Mouse (Mus musculus) left cerebral cortex, postnatal 10 days (tissue): ENCODE results near the gene Olfr530. TPM values are rescaled to one million over a fixed set of nuclear protein-coding genes. Genes with fewer than 3 reads are reported as not detected.

Experiments used
- DNase-seq, 2 experiments: peaks; one replicate each; pipeline ENCODE4 v3.0.0; 2021 to 2022; ENCODE audit warnings: low spot score in 2 of 2, mixed read lengths in 1 of 2; ENCODE audit errors: extremely low spot score in 1 of 2
- intact Hi-C: fragments of 180-260 bp; cut with DNase I; formaldehyde crosslinking; loops from one replicate; pipeline ENCODE4 v1.15.1; 2025
- total RNA-seq, 2 experiments: library from RNA; stranded (reverse); gene quantifications; 2 replicates each; pipeline ENCODE4 v1.2.3; 2021

The Olfr530 gene
- not detected for total RNA-seq

DNA sequence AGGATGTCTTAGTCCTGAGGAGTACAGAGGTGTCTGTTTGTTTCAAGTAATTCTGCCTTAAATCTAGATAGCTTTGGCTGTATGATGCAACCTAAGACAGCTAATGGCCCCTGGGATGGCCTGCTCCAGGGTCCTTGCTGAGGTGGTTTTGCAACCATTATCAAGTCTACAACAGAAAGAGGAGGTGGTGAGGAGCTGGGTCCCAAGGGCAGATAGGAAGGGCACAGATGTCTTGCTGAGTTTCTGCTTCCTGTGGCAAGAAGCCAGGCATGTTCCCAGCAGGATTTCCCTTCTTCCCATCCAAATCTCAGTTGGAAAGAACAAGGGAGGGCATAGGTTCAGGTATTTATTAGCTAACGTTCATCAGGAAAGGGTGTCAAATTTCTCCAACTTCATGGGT is at the start of gene Olfr530:
Gene Olfr530, minus strand, starts transcription at position 101 of the 400 bp plus-strand sequence.
- no peak for DNase-seq
- intact Hi-C loops: no loop called here

DNA sequence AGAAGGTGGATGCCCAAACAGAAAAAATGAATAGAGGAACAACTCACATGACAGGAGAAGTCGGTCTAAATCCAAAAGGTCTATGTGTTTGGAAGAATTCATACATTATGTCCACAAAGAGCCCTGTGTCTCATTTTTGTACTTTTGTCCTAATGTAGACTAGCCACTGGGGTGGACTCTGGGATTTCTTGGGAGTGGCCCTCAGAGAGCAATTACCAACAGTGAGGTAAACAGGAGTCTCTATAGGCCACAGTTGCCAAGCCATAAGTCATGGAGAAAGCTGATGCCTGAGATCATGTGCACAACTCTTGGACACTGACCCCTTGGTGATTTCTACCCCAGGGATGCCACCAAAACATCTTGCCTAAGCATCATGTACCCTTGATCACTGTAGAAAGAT is 45.4 kb upstream of the Olfr530 start, which contains the start of gene Olfr532:
Gene Olfr532, minus strand, starts transcription at position 101 of the 400 bp plus-strand sequence.
- DNase-seq: no peak
- intact Hi-C loops: no loop called here

DNA sequence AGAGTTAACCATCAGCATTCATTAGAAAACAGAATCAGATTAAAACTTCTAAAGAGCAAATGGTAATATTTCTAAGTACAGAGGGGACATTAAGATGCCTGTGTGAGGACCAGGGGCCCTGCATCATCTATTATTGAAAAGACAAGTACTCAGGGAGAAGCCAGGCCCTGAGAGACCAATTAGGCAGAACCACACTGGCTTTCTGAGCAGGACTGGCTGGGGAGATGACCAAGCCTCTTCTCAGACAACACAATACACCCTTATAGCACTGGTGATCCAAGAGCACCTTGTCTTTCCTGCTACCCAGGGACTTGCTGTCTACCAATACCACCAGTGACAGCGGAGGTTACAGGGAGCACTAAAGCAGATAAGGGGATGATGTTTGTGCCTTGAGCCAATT is 26.7 kb upstream of the Olfr530 start, which contains the start of gene Olfr531:
Gene Olfr531, minus strand, starts transcription at position 101 of the 400 bp plus-strand sequence.
- DNase-seq: no peak

DNA sequence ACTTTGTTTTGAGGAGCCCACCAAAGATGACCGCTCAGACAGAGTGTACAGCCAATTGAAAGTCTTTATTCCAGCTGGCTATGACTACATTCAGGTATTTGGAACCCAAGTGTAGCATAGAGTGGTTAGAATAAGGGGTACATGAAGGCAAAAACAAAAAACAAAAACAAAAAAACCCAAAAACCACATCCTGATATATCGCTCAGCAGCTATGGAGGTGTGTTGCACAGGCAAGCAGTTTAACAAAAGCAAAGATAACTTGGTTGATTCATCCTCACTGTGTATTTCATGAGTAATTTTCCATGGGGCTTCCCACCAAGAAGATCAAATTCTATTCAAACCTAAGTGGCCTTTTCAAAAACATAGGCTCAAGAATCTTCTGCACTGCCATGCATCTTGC is 780 bp upstream of the Olfr530 start:
- intact Hi-C loops: no loop called here
- no peak for DNase-seq

More for the DNA sequence above, 26.7 kb upstream of the Olfr530 start, which contains the start of gene Olfr531:
- intact Hi-C loops: no loop called here

DNA sequence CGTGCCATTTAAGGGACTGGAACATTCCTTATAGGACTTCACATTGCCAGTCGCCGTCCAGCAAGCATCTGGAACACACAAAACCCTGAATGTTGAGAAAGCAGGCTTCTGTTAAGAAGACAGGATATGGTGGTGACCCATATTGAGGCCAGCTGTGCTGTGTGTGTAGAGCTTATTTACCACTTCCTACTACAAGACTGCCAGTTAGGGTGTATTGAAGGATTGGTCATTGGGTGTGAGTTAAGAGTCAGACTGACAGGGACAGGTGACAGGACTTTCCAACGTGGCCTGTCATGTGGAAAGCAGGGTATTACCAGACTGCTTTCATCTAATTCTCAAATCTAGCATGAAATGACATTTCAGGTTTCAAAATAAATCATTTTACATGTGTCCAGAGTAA is 1.8 kb downstream of the Olfr530 start:
- no peak for DNase-seq
- intact Hi-C loops: no loop called here

DNA sequence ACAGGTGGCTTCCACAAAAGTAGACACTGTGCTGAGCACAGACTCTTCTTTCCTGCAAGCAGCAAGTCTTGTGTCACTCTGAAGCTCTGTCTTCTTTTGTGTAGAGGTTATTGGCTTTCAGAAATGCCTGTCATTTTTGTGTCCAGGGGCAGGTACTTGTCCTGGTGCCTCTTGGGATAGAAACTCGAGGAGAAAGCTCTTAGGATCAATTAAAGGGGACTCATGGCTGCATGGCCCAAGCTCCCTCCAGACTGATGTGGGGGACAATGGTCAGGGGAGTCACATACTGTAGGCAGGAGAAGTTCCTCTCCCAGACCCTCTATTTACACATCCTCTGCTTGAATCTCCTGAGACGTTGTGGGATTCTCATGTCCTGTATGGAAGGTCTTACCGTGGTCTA is 14.6 kb downstream of the Olfr530 start, which contains the start of gene Olfr60:
Gene Olfr60, minus strand, starts transcription at position 101 of the 400 bp plus-strand sequence.
- intact Hi-C loops: no loop called here
- no peak for DNase-seq

DNA sequence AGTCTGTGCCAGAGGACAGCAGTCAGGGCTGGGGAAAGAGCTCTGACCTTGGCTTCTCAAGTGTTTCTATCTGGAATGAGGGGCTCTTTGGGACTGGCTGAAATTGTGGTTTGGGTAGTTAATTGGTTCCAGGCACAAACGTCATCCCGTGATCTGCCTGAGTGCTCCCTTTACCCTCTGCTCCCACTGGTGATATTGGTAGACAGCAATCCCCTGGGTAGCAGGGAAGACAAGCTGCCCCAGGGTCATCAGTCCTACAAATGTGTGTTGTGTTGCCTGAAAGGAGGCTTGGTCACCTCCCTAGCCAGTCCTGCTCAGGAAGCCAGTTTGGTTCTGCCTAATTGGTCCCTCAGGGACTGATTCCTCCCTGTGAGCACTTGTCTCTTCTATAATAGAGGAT is 42.4 kb downstream of the Olfr530 start, which contains the start of gene Olfr527:
Gene Olfr527, plus strand, starts transcription at position 301 of the 400 bp plus-strand sequence.
- intact Hi-C loops: no loop called here
- DNase-seq: no peak

DNA sequence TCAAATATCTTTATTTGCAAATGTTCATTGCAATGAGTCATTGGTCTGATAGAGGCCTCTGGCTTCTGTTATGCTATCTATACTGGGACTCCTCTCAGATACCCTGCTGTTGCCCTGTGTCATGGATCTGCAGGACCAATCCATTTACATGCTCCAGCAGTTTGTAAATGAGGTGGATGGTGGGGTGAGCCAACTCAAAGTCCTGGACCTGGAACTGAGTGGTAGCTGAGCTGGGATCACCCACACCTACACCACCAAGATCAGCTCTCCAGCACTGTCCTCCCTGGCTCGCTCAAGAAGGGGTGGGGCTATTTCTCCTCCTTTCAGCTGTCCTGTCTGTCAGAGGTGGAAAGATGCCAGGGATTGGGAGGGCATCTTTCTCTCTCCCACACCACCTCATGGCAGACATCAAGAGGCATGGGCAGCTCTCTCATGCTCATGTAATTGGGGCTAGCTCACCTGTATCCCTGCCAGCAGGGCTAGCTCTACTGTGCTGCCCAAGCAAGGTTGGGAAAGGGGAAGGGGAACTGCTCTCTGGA is 46.3 kb downstream of the Olfr530 start:
- intact Hi-C loops: no loop called here
- DNase-seq: no peak

Other genes with a start within 250 kb of the Olfr530 start
- gene Mtg1, start 238.8 kb downstream of the Olfr530 start, total RNA-seq: 10 to 100 TPM; 21.3 to 29.2 TPM
- 100 to 1,000 TPM; 172 to 178 TPM for gene Sprn, start 221.5 kb downstream of the Olfr530 start, total RNA-seq
- gene Olfr522, start 211.6 kb downstream of the Olfr530 start, total RNA-seq: not detected
- not detected for gene Olfr523, start 203.1 kb downstream of the Olfr530 start, total RNA-seq
- not detected for gene Olfr524, start 170.4 kb downstream of the Olfr530 start, total RNA-seq
- under 1 TPM; 0.26 to 0.36 TPM for gene Cd163l1, start 158.1 kb downstream of the Olfr530 start, total RNA-seq
- gene 5830411N06Rik, start 129.0 kb downstream of the Olfr530 start, total RNA-seq: under 1 TPM in 1 of 2 experiments, not detected in 1; 0.06 TPM
- not detected for gene Olfr525, start 55.5 kb downstream of the Olfr530 start, total RNA-seq
- gene Olfr527, start 42.3 kb downstream of the Olfr530 start, total RNA-seq: not detected
- not detected for gene Olfr60, start 14.7 kb downstream of the Olfr530 start, total RNA-seq
- not detected for gene Olfr531, start 26.6 kb upstream of the Olfr530 start, total RNA-seq
- not detected for gene Olfr532, start 45.3 kb upstream of the Olfr530 start, total RNA-seq
- gene Olfr533, start 87.0 kb upstream of the Olfr530 start, total RNA-seq: not detected
- not detected for gene Olfr535, start 107.9 kb upstream of the Olfr530 start, total RNA-seq
- gene Olfr536, start 131.1 kb upstream of the Olfr530 start, total RNA-seq: not detected
- not detected for gene Olfr538, start 191.6 kb upstream of the Olfr530 start, total RNA-seq
- gene Olfr46, start 224.9 kb upstream of the Olfr530 start, total RNA-seq: under 1 TPM; 0.04 to 0.06 TPM